8 mouse cellular contexts compared by ENCODE assay signal in the genomic region with DNA sequence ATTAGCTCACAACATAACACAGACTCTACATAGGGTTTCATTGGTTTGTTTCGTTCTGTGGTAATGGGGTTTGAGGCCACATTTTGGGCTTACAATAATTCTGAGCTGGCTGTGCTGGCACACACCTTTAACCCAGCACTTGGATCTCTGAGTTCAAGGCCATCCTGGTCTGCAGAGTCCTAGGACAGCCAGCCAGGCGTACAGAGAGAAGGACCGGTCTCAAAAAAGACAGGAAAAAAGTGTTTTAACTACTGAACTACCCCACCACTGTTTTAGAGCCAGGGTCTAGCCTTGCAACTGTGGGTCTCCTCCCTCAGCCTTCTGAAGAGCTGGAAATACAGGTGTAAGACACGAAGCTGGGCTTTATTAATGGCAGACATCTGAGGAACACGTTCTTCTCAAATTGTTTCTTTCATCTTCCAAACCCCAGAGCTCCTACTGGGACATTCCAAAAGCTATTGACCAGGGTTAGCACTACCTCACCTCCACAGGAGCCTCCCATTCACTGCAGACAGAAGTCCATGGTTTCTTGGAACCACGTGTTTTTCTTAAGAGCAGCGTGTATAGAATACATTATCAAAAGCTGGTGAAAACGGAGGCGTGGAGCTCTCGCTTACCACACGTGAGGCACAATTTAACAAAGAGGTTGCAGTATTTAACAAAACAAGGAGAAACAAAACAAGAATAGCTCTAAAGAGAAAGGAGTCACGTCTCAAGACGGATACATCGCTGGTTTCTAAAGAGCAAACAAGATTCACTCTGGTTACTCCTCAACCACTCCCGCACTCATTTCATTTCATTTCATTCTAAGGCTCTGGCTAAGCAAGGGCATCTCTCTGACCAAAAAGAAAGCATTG. TPM values are rescaled to one million over a fixed set of nuclear protein-coding genes. Genes with fewer than 3 reads are reported as not detected.
A peak's percentile ranks its signal among the peaks of the same experiment; 100 is the strongest.
DNase-seq lines count a peak whose midpoint lies in the region; ATAC-seq and TF ChIP-seq lines count a peak whose summit lies in the region.

No protein-coding gene starts in this region.

- H3K27ac ChIP-seq in heart, embryonic 13.5 days (replicated peaks): no peak overlapping the region
- H3K27ac ChIP-seq in ES-E14 (ENCODE audit: insufficient read depth, low read depth, low read length, poor library complexity, severe bottlenecking): peak overlapping the region; percentile 57; the same call in 1 of the 2 replicates
- H3K27ac ChIP-seq in forebrain, embryonic 15.5 days (replicated peaks): no peak overlapping the region
- no peak overlapping the region for H3K27ac ChIP-seq in liver, embryonic 16.5 days (ENCODE audit: low read length)

- 51% methylated on average over 15 of the region's 15 CpGs for WGBS in heart, embryonic 13.5 days
- 26% methylated on average over 15 of the region's 15 CpGs for WGBS in forebrain, embryonic 15.5 days
- 45% methylated on average over 15 of the region's 15 CpGs for WGBS in liver, embryonic 16.5 days (ENCODE audit: insufficient replicate concordance)

- H3K36me3 ChIP-seq in heart, embryonic 13.5 days: peaks cover 2% of the 10 kb centered on the region
- H3K36me3 ChIP-seq in ES-E14 (ENCODE audit: control insufficient read depth, insufficient read depth, low read length, poor library complexity, severe bottlenecking): peaks cover 6% of the 10 kb centered on the region; the same call in 1 of the 2 replicates
- H3K36me3 ChIP-seq in forebrain, embryonic 15.5 days: peaks cover 1% of the 10 kb centered on the region; the same call in 1 of the 2 replicates
- peaks cover 1% of the 10 kb centered on the region; the same call in 1 of the 2 replicates for H3K36me3 ChIP-seq in liver, embryonic 16.5 days (ENCODE audit: control insufficient read depth, insufficient read depth)

- peak overlapping the region; percentile 70 for H3K4me2 ChIP-seq in heart, embryonic 13.5 days
- H3K4me2 ChIP-seq in forebrain, embryonic 15.5 days (replicated peaks): peak overlapping the region; percentile 54
- H3K4me2 ChIP-seq in liver, embryonic 16.5 days (ENCODE audit: low read depth, low read length): peak overlapping the region; percentile 91

- no peaks in the 10 kb centered on the region for H3K27me3 ChIP-seq in heart, embryonic 13.5 days (replicated peaks)
- no peaks in the 10 kb centered on the region for H3K27me3 ChIP-seq in forebrain, embryonic 15.5 days
- no peaks in the 10 kb centered on the region for H3K27me3 ChIP-seq in liver, embryonic 16.5 days (ENCODE audit: control insufficient read depth, insufficient read depth, low read depth, low read length)

- no peaks in the 10 kb centered on the region for H3K9me3 ChIP-seq in heart, embryonic 13.5 days
- peaks cover 1% of the 10 kb centered on the region; the same call in 1 of the 2 replicates for H3K9me3 ChIP-seq in ES-E14 (ENCODE audit: control insufficient read depth, insufficient read depth, low read depth, low read length)
- H3K9me3 ChIP-seq in forebrain, embryonic 15.5 days: no peaks in the 10 kb centered on the region
- H3K9me3 ChIP-seq in liver, embryonic 16.5 days (replicated peaks; ENCODE audit: control insufficient read depth, low read length): no peaks in the 10 kb centered on the region

- in situ Hi-C loops in ES-E14 (cut with MboI; ENCODE audit: low sequenced_read_pairs in 2 of 2, unreplicated experiment in 2 of 2): no loop called here

- H3K4me3 ChIP-seq in heart, embryonic 13.5 days: peak overlapping the region; percentile 74
- peak overlapping the region; percentile 72 to 96 for H3K4me3 ChIP-seq in ES-E14 (ENCODE audit: insufficient read depth in 1 of 2, low read depth in 1 of 2, low read length in 2 of 2, poor library complexity in 1 of 2, severe bottlenecking in 1 of 2)
- H3K4me3 ChIP-seq in forebrain, embryonic 15.5 days: peak overlapping the region; percentile 76
- peak overlapping the region; percentile 96 for H3K4me3 ChIP-seq in liver, embryonic 16.5 days (ENCODE audit: low read depth, low read length)

- no peak for DNase-seq in heart, adult 18-20 months
- DNase-seq in ES-E14 (ENCODE audit: low read depth, low spot score): no peak
- DNase-seq in cerebellum, postnatal 25 days: no peak
- no peak for DNase-seq in right cerebral cortex, postnatal 4 days
- no peak for DNase-seq in gastrocnemius, postnatal 10 days

- H3K9ac ChIP-seq in heart, embryonic 13.5 days: peak overlapping the region; percentile 88
- peak overlapping the region; percentile 66; the same call in 1 of the 2 replicates for H3K9ac ChIP-seq in ES-E14 (ENCODE audit: insufficient read depth, low read depth, low read length, poor library complexity, severe bottlenecking)
- peak overlapping the region; percentile 76 for H3K9ac ChIP-seq in forebrain, embryonic 15.5 days (replicated peaks)
- H3K9ac ChIP-seq in liver, embryonic 16.5 days (ENCODE audit: low read depth, low read length): peak overlapping the region; percentile 26; the same call in 1 of the 2 replicates

- ATAC-seq in heart, embryonic 13.5 days (ENCODE audit: extremely low read depth, insufficient number of reproducible peaks, low FRiP score, low TSS enrichment): no peak
- ATAC-seq in forebrain, embryonic 15.5 days (replicated peaks): no peak
- ATAC-seq in liver, embryonic 16.5 days (ENCODE audit: low read depth): no peak

- peaks cover 13% of the 10 kb centered on the region for H3K4me1 ChIP-seq in heart, embryonic 13.5 days
- H3K4me1 ChIP-seq in ES-E14 (ENCODE audit: control insufficient read depth in 2 of 2, insufficient read depth in 2 of 2, low read length in 2 of 2, poor library complexity in 1 of 2): peaks cover 0 to 6% of the 10 kb centered on the region in 2 experiments; a peak in 2 of 4 replicates
- H3K4me1 ChIP-seq in forebrain, embryonic 15.5 days: peaks cover 12% of the 10 kb centered on the region
- H3K4me1 ChIP-seq in liver, embryonic 16.5 days (ENCODE audit: control insufficient read depth, low read depth, low read length): peaks cover 16% of the 10 kb centered on the region

TF ChIP-seq in ES-E14, 5 proteins besides CTCF, POLR2A, EP300 and RAD21:
- no peak for TF ChIP-seq MAFK (IDR thresholded peaks at IDR 0.05; ENCODE audit: insufficient read depth, low read depth, low read length)
- TF ChIP-seq ZC3H11A (IDR thresholded peaks at IDR 0.05; ENCODE audit: borderline replicate concordance, low read depth, low read length): no peak
- TF ChIP-seq HCFC1 (IDR thresholded peaks at IDR 0.05; ENCODE audit: borderline replicate concordance, insufficient read depth, low read length): no peak
- no peak for TF ChIP-seq ZNF384 (IDR thresholded peaks at IDR 0.05; ENCODE audit: low read depth, low read length)
- TF ChIP-seq CHD2 (IDR thresholded peaks at IDR 0.05; ENCODE audit: low read depth, low read length): no peak

RNA-seq across cellular contexts. Expression of a gene that starts 1.3 kb away (rescaled TPM):
- 90.0 and 111 TPM in 2 replicates for polyA plus RNA-seq in heart, embryonic 13.5 days (2015; fragmentation: Nextera tagmentation; extraction: Ambion mirVana)
- total RNA-seq in heart, adult 18-20 months (2021): 10 to 100 TPM; 77.9 to 82.5 TPM
- 117 and 127 TPM in 2 replicates for total RNA-seq in ES-E14 (2012; rRNA removed)
- 150 and 158 TPM in 2 replicates for polyA plus RNA-seq in forebrain, embryonic 15.5 days (2015; fragmentation: Nextera tagmentation; extraction: Ambion mirVana)
- 48.2 and 59.3 TPM in 2 replicates for polyA plus RNA-seq in liver, embryonic 16.5 days (2015; fragmentation: Nextera tagmentation; extraction: Ambion mirVana)
- 100 to 1,000 TPM in 1 of 2 experiments, 10 to 100 TPM in 1; 97.7 to 106 TPM for total RNA-seq in gastrocnemius, postnatal 10 days (2021)

RNA-seq across cellular contexts. Expression of a gene that starts 36.3 kb away (rescaled TPM):
- not detected in 2 replicates for polyA plus RNA-seq in heart, embryonic 13.5 days (2015; fragmentation: Nextera tagmentation; extraction: Ambion mirVana)
- not detected for total RNA-seq in heart, adult 18-20 months (2021)
- 0.11 and 0.13 TPM in 2 replicates for total RNA-seq in ES-E14 (2012; rRNA removed)
- 0.31 and 0.70 TPM in 2 replicates for polyA plus RNA-seq in forebrain, embryonic 15.5 days (2015; fragmentation: Nextera tagmentation; extraction: Ambion mirVana)
- not detected in 2 replicates for polyA plus RNA-seq in liver, embryonic 16.5 days (2015; fragmentation: Nextera tagmentation; extraction: Ambion mirVana)
- under 1 TPM in 1 of 2 experiments, not detected in 1; 0.09 TPM for total RNA-seq in gastrocnemius, postnatal 10 days (2021)

RNA-seq across cellular contexts. Expression of a gene that starts 41.1 kb away (rescaled TPM):
- 42.0 and 45.5 TPM in 2 replicates for polyA plus RNA-seq in heart, embryonic 13.5 days (2015; fragmentation: Nextera tagmentation; extraction: Ambion mirVana)
- total RNA-seq in heart, adult 18-20 months (2021): 10 to 100 TPM; 26.1 to 32.8 TPM
- 259 and 321 TPM in 2 replicates for total RNA-seq in ES-E14 (2012; rRNA removed)
- 41.5 and 44.0 TPM in 2 replicates for polyA plus RNA-seq in forebrain, embryonic 15.5 days (2015; fragmentation: Nextera tagmentation; extraction: Ambion mirVana)
- 25.7 and 26.2 TPM in 2 replicates for polyA plus RNA-seq in liver, embryonic 16.5 days (2015; fragmentation: Nextera tagmentation; extraction: Ambion mirVana)
- total RNA-seq in gastrocnemius, postnatal 10 days (2021): 10 to 100 TPM; 30.6 to 37.8 TPM

Comparison
In these comparisons a context has a peak if more than half of its experiments do, and no peak if none do; other contexts are left out.
1. H3K9ac ChIP-seq: peak in every context shown above with its lines; median percentile 88 in heart, embryonic 13.5 days; 76 in forebrain, embryonic 15.5 days; 66 in ES-E14; 26 in liver, embryonic 16.5 days.